Mouse (Mus musculus) spleen, adult 2 months (tissue): ENCODE measurements around the gene Trp73. TPM values are rescaled to one million over a fixed set of nuclear protein-coding genes. Genes with fewer than 3 reads are reported as not detected.

Source experiments
- DNase-seq, 2 experiments: peaks; one replicate each; pipeline versions ENCODE4 v3.0.0 to v3.0.0-alpha.2; 2012 to 2021; ENCODE audit warnings: low spot score in 2 of 2, low read depth in 1 of 2
- H3K27ac ChIP-seq: fragments of 200-500 bp; 2 replicates; pipeline ENCODE4 v1.5.1; 2012; ENCODE audit warnings: low read length, inconsistent platforms; ENCODE audit not compliant: insufficient read depth
- H3K27me3 ChIP-seq: fragments of 200-500 bp; 2 replicates; pipeline ENCODE4 v1.6.1; 2012; ENCODE audit warnings: mild to moderate bottlenecking, moderate library complexity, low read length, inconsistent platforms; ENCODE audit not compliant: control insufficient read depth, insufficient read depth
- H3K36me3 ChIP-seq: fragments of 200-500 bp; 2 replicates; pipeline ENCODE4 v1.6.1; 2012; ENCODE audit warnings: mild to moderate bottlenecking, low read length, inconsistent platforms; ENCODE audit not compliant: control insufficient read depth, insufficient read depth
- H3K4me1 ChIP-seq: fragments of 200-500 bp; 2 replicates; pipeline ENCODE4 v1.6.1; 2011; ENCODE audit warnings: inconsistent platforms; ENCODE audit not compliant: control insufficient read depth, insufficient read depth, insufficient read length
- H3K4me3 ChIP-seq: fragments of 200-500 bp; 2 replicates; pipeline ENCODE4 v1.5.1; 2011; ENCODE audit warnings: mild to moderate bottlenecking, inconsistent platforms; ENCODE audit not compliant: insufficient read depth, insufficient read length; ENCODE audit errors: extremely low read depth
- CTCF ChIP-seq: fragments of 200-500 bp; IDR thresholded peaks from 2 replicates; pipeline ENCODE4 v1.5.1; 2011; ENCODE audit warnings: mild to moderate bottlenecking, inconsistent platforms; ENCODE audit not compliant: insufficient read depth, insufficient read length, insufficient replicate concordance; ENCODE audit errors: extremely low read depth
- POLR2A ChIP-seq: fragments of 200-500 bp; IDR thresholded peaks from 2 replicates; pipeline ENCODE4 v1.6.1; 2011; ENCODE audit warnings: low read depth, low read length, inconsistent platforms
- WGBS: fragments of 180-500 bp; shearing (Covaris S2); methylation state at CpG from one replicate; pipeline ENCODE4 v1.1.7; 2018; 5-methylcytosine and 5-hydroxymethylcytosine counted together
- polyA plus RNA-seq: library from polyadenylated mRNA; depleted of rRNA; stranded (reverse); fragments of >200 nt; gene quantifications from 2 replicates; pipeline ENCODE4 v1.2.3, GENCODE M21; 2012

Gene Trp73
- polyA plus RNA-seq, 1 experiment: 0.34 TPM

- peaks cover 28% of the 10 kb centered on the region for H3K27me3 ChIP-seq
- H3K4me1 ChIP-seq: peaks cover 11% of the 10 kb centered on the region
- WGBS: 2% methylated on average over 44 of the region's 49 CpGs
- H3K36me3 ChIP-seq: peaks cover 2% of the 10 kb centered on the region; the same call in 1 of the 2 replicates
- peak within 1 kb of the TSS; percentile 97 for H3K4me3 ChIP-seq
- DNase-seq: peak; percentile 63 to 86
- TF ChIP-seq POLR2A: peak; percentile 58
- TF ChIP-seq CTCF: no peak
- no peak within 1 kb of the TSS; the same call in 1 of the 2 replicates for H3K27ac ChIP-seq
Measured at GRCm38 (mm10) chr4:154142211-154143040, 2.4 kb upstream of the Trp73 start, which contains the start of gene Wrap73. Gene Wrap73, plus strand, starts transcription at chr4:154142372.

- Histone ChIP-seq H3K4me3 (peak overlapping the region; percentile 41; the same call in 1 of the 2 replicates), H3K36me3 (0 out of 2 replicates have a peak, but pooled peaks cover under 1% of the 10 kb centered on the region), H3K27me3 (peaks cover 30% of the 10 kb centered on the region), H3K27ac (no peak overlapping the region), H3K4me1 (peaks cover 11% of the 10 kb centered on the region)
- DNase-seq: no peak
- TF ChIP-seq POLR2A: no peak
- no peak for TF ChIP-seq CTCF
- WGBS: 3% methylated on average over 42 of the region's 42 CpGs
Measured at GRCm38 (mm10) chr4:154141009-154141867, 1.2 kb upstream of the Trp73 start.

- Histone ChIP-seq H3K4me3 (peak overlapping the region; percentile 53), H3K4me1 (peaks cover 11% of the 10 kb centered on the region), H3K36me3 (no peaks in the 10 kb centered on the region), H3K27ac (no peak overlapping the region), H3K27me3 (peaks cover 31% of the 10 kb centered on the region)
- TF ChIP-seq POLR2A (no peak), CTCF (no peak)
- DNase-seq: no peak
- 5% methylated on average over 46 of the region's 46 CpGs for WGBS
Measured at GRCm38 (mm10) chr4:154140213-154141008, 403 bp upstream of the Trp73 start.

- H3K4me3 ChIP-seq: peak overlapping the region; percentile 53
Measured at GRCm38 (mm10) chr4:154139671-154140181, 282 bp downstream of the Trp73 start.

GRCm38 (mm10) chr4:154137139-154137538, 2.9 kb downstream of the Trp73 start:
- 57% methylated on average over 5 of the region's 5 CpGs for WGBS
- Histone ChIP-seq H3K4me1 (peaks cover 11% of the 10 kb centered on the region), H3K27me3 (peaks cover 32% of the 10 kb centered on the region), H3K36me3 (no peaks in the 10 kb centered on the region), H3K4me3 (no peak overlapping the region), H3K27ac (no peak overlapping the region)
- no peak for DNase-seq
- TF ChIP-seq POLR2A (no peak), CTCF (no peak)

More at GRCm38 (mm10) chr4:154139671-154140181, 282 bp downstream of the Trp73 start:
- TF ChIP-seq CTCF (no peak), POLR2A (no peak)
- Histone ChIP-seq H3K4me1 (peaks cover 11% of the 10 kb centered on the region), H3K36me3 (no peaks in the 10 kb centered on the region), H3K27ac (no peak overlapping the region), H3K27me3 (peaks cover 32% of the 10 kb centered on the region)
- under 1% methylated on average over 48 of the region's 59 CpGs for WGBS
- no peak for DNase-seq

DNA sequence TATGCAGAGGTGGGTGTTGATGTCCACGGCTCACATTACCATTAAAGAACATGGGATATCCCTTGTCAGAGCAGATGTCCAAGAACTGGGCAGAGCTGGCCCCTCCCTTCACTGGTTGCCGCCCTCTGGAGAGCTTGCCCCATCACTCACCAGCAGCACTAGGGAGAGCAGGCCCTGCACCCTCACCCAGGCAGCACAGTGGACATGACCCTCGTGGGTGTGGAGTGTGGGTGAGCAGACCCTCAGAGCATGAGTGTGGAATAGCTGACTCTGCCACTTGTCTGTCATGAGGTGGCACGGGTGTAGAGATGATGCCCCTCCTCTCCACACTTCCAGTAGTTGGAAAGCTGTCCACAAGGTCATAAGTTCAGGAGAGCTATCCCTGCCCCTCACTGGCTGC, 5.2 kb downstream of the Trp73 start:
- peaks cover 15% of the 10 kb centered on the region for H3K27me3 ChIP-seq
- TF ChIP-seq CTCF: no peak
- no peak for TF ChIP-seq POLR2A
- WGBS: 64% methylated on average over 4 of the region's 4 CpGs

More for the DNA sequence above, 5.2 kb downstream of the Trp73 start:
- Histone ChIP-seq H3K4me3 (no peak overlapping the region), H3K4me1 (peaks cover 4% of the 10 kb centered on the region), H3K27ac (no peak overlapping the region), H3K36me3 (no peaks in the 10 kb centered on the region)
- no peak for DNase-seq
